Mouse (Mus musculus) liver, embryonic 14.5 days (tissue): ENCODE measurements at regions not wholly inside any gene's neighbourhood (a gene's known extent, or its start where the extent isn't known, plus 50 kb on each side); places are given as distances from the start of the nearest gene placed in this dataset.

Source experiments
- CTCF ChIP-seq: IDR thresholded peaks from 2 replicates; pipeline ENCODE4 v1.5.1; 2016; ENCODE audit warnings: antibody characterized with exemption, low read depth, control low read depth
- EP300 ChIP-seq: IDR thresholded peaks from 2 replicates; pipeline ENCODE4 v1.6.1; 2016; ENCODE audit warnings: antibody characterized with exemption, low read depth

GRCm38 (mm10) chr3:120083171-120083932 is 299.1 kb upstream of the Ptbp2 start:
- no peak for TF ChIP-seq EP300
- no peak for TF ChIP-seq CTCF
